Mouse (Mus musculus) splenic B cell, adult 2 months (primary cell): ENCODE results near the gene Slc38a3.

ENCODE experiments used
- DNase-seq: peaks from one replicate; pipeline ENCODE4 v3.0.0-alpha.2; 2011; ENCODE audit warnings: low read depth, low spot score
- H3K27me3 ChIP-seq: 2 replicates; pipeline ENCODE4 v1.6.1; 2012; ENCODE audit warnings: mild to moderate bottlenecking, low read length, moderate library complexity, mixed read lengths; ENCODE audit not compliant: control insufficient read depth, poor library complexity, insufficient read depth, severe bottlenecking
- H3K36me3 ChIP-seq: 2 replicates; pipeline ENCODE4 v1.6.1; 2012; ENCODE audit warnings: mild to moderate bottlenecking, low read length, moderate library complexity, mixed read lengths; ENCODE audit not compliant: control insufficient read depth, poor library complexity, insufficient read depth, severe bottlenecking

Gene Slc38a3

GRCm38 (mm10) chr9:107643544-107644214 is 25.7 kb downstream of the Slc38a3 start:
- H3K36me3 ChIP-seq, result no peaks in the 10 kb centered on the region
- H3K27me3 ChIP-seq, result no peaks in the 10 kb centered on the region
- no peak for DNase-seq

- no peak for DNase-seq
- Histone ChIP-seq H3K36me3 (no peaks in the 10 kb centered on the region), H3K27me3 (no peaks in the 10 kb centered on the region)
These were observed 27.7 kb downstream of the Slc38a3 start for GRCm38 (mm10) chr9:107641666-107642065.

- DNase-seq, result peak; percentile 83
These were observed 29.0 kb downstream of the Slc38a3 start for GRCm38 (mm10) chr9:107640257-107640772.

GRCm38 (mm10) chr9:107637070-107637469 is 32.3 kb downstream of the Slc38a3 start:
- H3K36me3 ChIP-seq, result peaks cover 1% of the 10 kb centered on the region; the same call in 1 of the 2 replicates
- DNase-seq, result no peak
- no peaks in the 10 kb centered on the region for H3K27me3 ChIP-seq

More at GRCm38 (mm10) chr9:107640257-107640772, 29.0 kb downstream of the Slc38a3 start:
- Histone ChIP-seq H3K36me3 (no peaks in the 10 kb centered on the region), H3K27me3 (no peaks in the 10 kb centered on the region)

- DNase-seq, result peak; percentile 96
- peaks cover 1% of the 10 kb centered on the region; the same call in 1 of the 2 replicates for H3K36me3 ChIP-seq
- no peaks in the 10 kb centered on the region for H3K27me3 ChIP-seq
These were observed 33.9 kb downstream of the Slc38a3 start, which contains the start of gene Gnai2 for GRCm38 (mm10) chr9:107635279-107636028. TSS of gene Gnai2 (minus strand) at chr9:107635367.

- Histone ChIP-seq H3K36me3 (peaks cover 1% of the 10 kb centered on the region; the same call in 1 of the 2 replicates), H3K27me3 (no peaks in the 10 kb centered on the region)
- DNase-seq, result no peak
These were observed 34.7 kb downstream of the Slc38a3 start for GRCm38 (mm10) chr9:107634406-107635278.

GRCm38 (mm10) chr9:107633661-107634405 is 35.5 kb downstream of the Slc38a3 start:
- peak; percentile 24 for DNase-seq
- H3K36me3 ChIP-seq, result peaks cover 1% of the 10 kb centered on the region; the same call in 1 of the 2 replicates

GRCm38 (mm10) chr9:107633091-107633660 is 36.2 kb downstream of the Slc38a3 start:
- Histone ChIP-seq H3K36me3 (peaks cover 1% of the 10 kb centered on the region; the same call in 1 of the 2 replicates), H3K27me3 (no peaks in the 10 kb centered on the region)
- peak; percentile 88 for DNase-seq

More at GRCm38 (mm10) chr9:107633661-107634405, 35.5 kb downstream of the Slc38a3 start:
- H3K27me3 ChIP-seq, result no peaks in the 10 kb centered on the region

- H3K36me3 ChIP-seq, result peaks cover 4% of the 10 kb centered on the region
- no peak for DNase-seq
- H3K27me3 ChIP-seq, result no peaks in the 10 kb centered on the region
These were observed 36.9 kb downstream of the Slc38a3 start for GRCm38 (mm10) chr9:107632478-107632877.

GRCm38 (mm10) chr9:107631861-107632260 is 37.5 kb downstream of the Slc38a3 start:
- H3K36me3 ChIP-seq, result peaks cover 5% of the 10 kb centered on the region
- H3K27me3 ChIP-seq, result no peaks in the 10 kb centered on the region
- DNase-seq, result no peak

GRCm38 (mm10) chr9:107631311-107631826 is 38.0 kb downstream of the Slc38a3 start:
- H3K27me3 ChIP-seq, result no peaks in the 10 kb centered on the region
- DNase-seq, result no peak
- peaks cover 5% of the 10 kb centered on the region for H3K36me3 ChIP-seq

GRCm38 (mm10) chr9:107630576-107630975 is 38.8 kb downstream of the Slc38a3 start:
- Histone ChIP-seq H3K27me3 (no peaks in the 10 kb centered on the region), H3K36me3 (peaks cover 5% of the 10 kb centered on the region)
- no peak for DNase-seq

GRCm38 (mm10) chr9:107629901-107630425 is 39.4 kb downstream of the Slc38a3 start:
- H3K36me3 ChIP-seq, result peaks cover 5% of the 10 kb centered on the region
- H3K27me3 ChIP-seq, result no peaks in the 10 kb centered on the region
- DNase-seq, result peak; percentile 29
